Mouse (Mus musculus) adrenal gland, adult 2 months (tissue): ENCODE data around the gene Maff. TPM values are rescaled to one million over a fixed set of nuclear protein-coding genes. Genes with fewer than 3 reads are reported as not detected.

ENCODE experiments used
- DNase-seq: peaks from one replicate; pipeline ENCODE4 v3.0.0; 2021
- polyA plus RNA-seq: library from polyadenylated mRNA; depleted of rRNA; stranded (reverse); fragments of >200 nt; gene quantifications from 2 replicates; pipeline ENCODE4 v1.2.3, GENCODE M21; 2012
- total RNA-seq, 2 experiments: library from RNA; stranded (reverse); gene quantifications; 2 replicates each; pipeline ENCODE4 v1.2.3; 2021

The Maff gene
- total and polyA plus RNA-seq, 3 experiments: 3.2 to 9.5 (median 7.2) TPM

- DNase-seq: no peak
Observed at GRCm38 (mm10) chr15:79329346-79329978, 17.0 kb upstream of the Maff start.

- DNase-seq: no peak
Observed at GRCm38 (mm10) chr15:79329979-79330363, 16.4 kb upstream of the Maff start.

GRCm38 (mm10) chr15:79330521-79330920 lies 15.9 kb upstream of the Maff start:
- no peak for DNase-seq

GRCm38 (mm10) chr15:79333409-79333808 lies 13.0 kb upstream of the Maff start:
- DNase-seq: peak; percentile 56

- DNase-seq: no peak
Observed at GRCm38 (mm10) chr15:79335061-79335655, 11.3 kb upstream of the Maff start.

GRCm38 (mm10) chr15:79338978-79339377 lies 7.4 kb upstream of the Maff start:
- DNase-seq: no peak

- DNase-seq: no peak
Observed at GRCm38 (mm10) chr15:79342641-79343337, 3.6 kb upstream of the Maff start.

- DNase-seq: no peak
Observed at GRCm38 (mm10) chr15:79344627-79345026, 1.8 kb upstream of the Maff start.

GRCm38 (mm10) chr15:79347165-79347844 lies 884 bp downstream of the Maff start:
- peak; percentile 94 for DNase-seq

- DNase-seq: peak; percentile 71
Observed at GRCm38 (mm10) chr15:79347845-79348506, 1.6 kb downstream of the Maff start.

GRCm38 (mm10) chr15:79348651-79349050 lies 2.2 kb downstream of the Maff start:
- no peak for DNase-seq

- no peak for DNase-seq
Observed at GRCm38 (mm10) chr15:79350866-79351265, 4.4 kb downstream of the Maff start.

GRCm38 (mm10) chr15:79351331-79351767 lies 4.9 kb downstream of the Maff start:
- DNase-seq: peak; percentile 72

GRCm38 (mm10) chr15:79352479-79352878 lies 6.1 kb downstream of the Maff start:
- no peak for DNase-seq

- no peak for DNase-seq
Observed at GRCm38 (mm10) chr15:79353690-79354305, 7.4 kb downstream of the Maff start.

- no peak for DNase-seq
Observed at GRCm38 (mm10) chr15:79354619-79355018, 8.2 kb downstream of the Maff start.

GRCm38 (mm10) chr15:79356481-79356880 lies 10.1 kb downstream of the Maff start:
- no peak for DNase-seq

GRCm38 (mm10) chr15:79357036-79357911 lies 10.9 kb downstream of the Maff start:
- peak; percentile 78 for DNase-seq

GRCm38 (mm10) chr15:79357974-79358690 lies 11.7 kb downstream of the Maff start:
- DNase-seq: no peak

- no peak for DNase-seq
Observed at GRCm38 (mm10) chr15:79359954-79360353, 13.5 kb downstream of the Maff start.
